Mouse (Mus musculus): ENCODE measurements around the gene Tcf12.

GRCm38 (mm10) chr9:71874761-71875160 is 236.9 kb downstream of the Tcf12 start:
- TF ChIP-seq CTCF (IDR thresholded peaks at IDR 0.05; ENCODE audit: low read depth) (no peak), EP300 (IDR thresholded peaks at IDR 0.05; ENCODE audit: low read depth) (no peak)
